Mouse (Mus musculus): ENCODE data around the gene Lrpap1.

Gene Lrpap1

DNA sequence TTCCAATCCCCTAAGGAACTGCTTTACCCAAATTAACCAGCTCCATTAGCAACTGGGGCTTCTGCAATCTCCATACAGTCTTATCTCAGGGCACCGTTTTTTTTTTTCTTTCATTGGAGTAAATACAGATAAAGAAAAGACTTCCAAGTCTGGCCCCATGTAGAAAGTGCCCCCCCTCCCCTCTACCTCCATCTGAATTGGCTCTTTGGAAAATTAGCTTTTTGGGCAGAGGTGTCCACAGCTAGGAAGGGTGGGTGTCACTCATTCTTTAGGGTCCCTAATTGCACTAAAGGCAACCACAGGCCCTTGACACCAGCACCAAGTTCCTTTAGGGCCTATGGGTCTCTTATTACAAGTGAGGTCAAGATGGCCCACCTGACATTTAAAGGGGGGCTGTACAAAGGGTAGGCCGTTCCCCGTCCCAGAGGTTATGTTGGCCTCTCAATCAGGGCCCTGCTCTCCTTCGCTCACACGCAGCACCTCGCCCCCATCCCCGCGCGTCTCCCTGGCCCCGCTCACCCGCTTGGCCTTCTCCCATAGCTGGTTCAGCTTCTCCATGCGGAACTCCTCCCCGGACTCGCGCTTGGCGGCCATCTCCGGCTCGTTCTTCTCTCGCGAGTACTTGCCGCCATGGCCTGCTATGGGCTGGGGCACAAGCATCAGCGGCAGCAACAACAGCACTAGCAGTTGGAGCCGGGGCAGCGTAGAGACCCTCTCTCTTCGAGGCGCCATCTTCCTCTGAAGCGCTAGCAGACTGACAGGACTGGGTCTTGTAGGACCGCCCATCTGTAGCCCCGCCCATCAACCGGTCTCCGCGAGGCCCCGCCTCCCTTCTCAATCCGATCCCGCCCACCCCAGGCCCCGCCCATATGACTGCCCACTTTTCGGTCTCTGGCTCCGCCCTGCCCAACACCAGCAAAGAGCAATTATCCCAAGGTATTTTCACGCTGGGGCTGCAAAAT lies at the start of gene Lrpap1:
Lrpap1 (minus strand) TSS at position 807 of the 962 bp plus-strand sequence.
- peak; percentile 95 for DNase-seq (ENCODE audit: inconsistent ontology term)

DNA sequence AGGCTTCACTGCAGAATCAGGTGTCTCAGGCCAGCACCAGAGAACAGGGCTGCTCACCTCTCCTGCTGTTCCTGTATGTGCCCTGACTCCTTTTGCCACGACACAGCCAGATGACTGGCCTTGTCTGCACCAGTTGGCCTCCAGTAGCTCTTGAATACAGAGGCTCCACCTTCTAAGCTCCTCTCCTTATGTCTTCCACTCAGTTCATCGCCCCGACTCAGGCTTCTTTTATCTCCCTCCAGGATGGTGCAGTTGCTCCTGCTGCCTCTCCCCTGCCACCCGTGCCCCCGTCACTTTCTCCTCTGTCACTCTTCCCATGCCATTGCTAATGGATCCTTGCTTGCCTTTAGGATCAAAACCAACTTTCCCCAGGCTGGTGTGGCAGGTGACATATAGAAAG lies 44.4 kb upstream of the Lrpap1 start:
- DNase-seq (ENCODE audit: inconsistent ontology term): no peak

DNA sequence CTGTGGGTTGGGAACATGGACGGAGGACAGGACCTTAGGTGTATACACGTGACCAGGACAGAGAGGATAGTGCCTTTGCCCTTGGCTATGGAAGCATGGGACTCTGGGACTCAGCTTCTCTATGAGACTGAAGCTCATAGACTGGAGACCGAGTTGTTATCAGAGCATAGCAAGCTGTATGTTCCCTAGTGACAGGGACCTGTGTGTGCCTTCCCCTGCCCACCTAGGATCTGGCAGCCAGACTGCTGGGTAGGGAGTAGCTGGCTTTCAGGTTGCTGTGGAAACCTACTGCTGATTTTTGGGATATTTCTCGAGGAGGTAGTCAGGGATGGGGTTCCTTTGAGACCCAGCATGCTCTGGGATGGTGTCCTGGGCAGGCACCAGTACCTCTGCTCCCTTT lies 44.0 kb upstream of the Lrpap1 start:
- DNase-seq (ENCODE audit: inconsistent ontology term): no peak

DNA sequence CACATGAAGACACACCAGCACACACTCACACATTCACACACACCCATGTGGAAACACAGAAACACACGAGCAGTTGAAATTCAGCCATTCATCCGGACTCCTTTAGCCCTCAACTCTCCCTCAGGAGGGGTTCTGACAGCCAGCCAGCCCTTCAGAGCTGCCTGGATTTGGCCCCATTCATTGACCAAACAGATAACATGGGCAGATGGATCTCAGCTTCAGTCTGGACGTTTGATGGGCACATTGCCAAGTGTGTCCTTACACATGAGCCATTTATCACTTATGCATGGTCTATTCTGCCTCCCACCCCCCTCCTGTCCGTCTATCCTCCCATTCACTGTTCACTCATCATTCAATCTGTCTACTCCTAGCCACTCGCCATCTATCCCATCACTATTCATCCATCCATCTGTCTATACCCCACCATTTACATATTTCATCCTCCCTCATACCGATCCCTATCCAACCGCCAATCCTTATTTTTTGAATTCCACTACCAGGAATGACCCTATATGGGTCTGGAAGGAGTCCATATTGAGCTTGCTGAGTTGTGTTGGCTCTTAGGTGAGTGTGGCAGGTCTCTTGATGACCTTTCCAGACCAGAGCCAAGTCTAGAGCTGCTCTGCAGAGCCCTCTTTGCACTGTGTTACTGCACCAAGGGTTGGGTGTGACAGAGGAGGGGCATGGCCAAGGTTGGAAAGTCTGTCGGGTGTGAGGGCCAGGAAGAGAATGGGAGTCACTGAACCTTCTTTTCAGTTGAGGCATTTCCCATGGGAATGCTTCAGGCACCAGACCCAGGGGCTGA lies 42.6 kb upstream of the Lrpap1 start:
- no peak for DNase-seq (ENCODE audit: inconsistent ontology term)

DNA sequence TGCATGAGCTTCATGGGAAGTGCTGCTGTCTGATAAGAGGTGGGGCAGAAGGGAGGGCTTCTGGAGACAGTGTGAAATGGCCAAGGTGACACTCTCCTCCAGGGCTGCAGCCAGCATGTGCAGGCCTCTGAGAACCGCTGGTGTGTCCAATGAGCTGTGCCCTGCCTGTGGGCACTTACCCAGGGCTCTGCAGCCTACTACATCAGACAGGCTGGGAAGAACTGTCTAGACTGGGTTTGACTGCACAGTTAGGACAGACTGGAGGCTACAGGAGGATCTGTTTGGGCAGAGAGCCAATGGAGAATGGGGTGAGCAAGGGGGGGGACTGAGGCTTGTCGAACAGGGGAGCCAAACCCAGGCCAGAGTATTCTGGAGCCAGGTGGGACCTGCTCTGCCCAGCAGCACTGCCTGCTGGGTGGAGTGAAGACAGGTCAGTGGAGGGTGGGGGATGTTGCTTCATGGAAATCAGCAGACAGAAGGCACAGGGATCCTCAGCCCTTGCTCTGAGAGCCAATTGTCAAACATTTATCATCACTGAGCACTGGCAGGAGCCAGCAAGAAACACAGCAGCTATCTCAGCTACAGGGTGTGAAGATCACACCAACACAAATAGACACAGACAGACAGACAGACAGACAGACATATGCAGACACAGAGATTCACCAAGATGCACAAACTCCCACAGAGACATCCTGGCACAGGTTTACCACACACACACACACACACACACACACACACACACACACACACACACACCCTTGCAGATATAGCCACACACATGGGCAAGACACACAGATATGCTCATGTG lies 41.8 kb upstream of the Lrpap1 start:
- no peak for DNase-seq (ENCODE audit: inconsistent ontology term)

DNA sequence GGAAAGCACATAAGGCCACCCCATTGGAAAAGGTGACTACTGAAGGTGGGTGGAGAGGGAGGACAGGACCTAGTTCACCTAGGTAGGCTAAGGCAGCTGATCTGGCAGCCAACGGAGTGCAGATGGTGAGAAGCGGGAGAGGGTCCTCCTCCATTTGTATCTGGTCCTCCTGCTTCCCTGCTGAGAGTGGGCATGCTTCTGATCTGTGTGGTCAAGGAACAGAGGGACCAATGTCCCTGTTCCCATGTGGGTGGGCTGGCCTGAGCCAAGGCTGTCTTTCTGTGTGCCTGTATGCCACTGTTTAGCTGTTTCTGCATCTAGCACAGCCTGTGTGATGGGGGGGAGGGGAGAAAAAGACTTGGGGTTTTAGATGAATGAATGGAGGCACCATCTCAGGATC lies 41.2 kb upstream of the Lrpap1 start:
- DNase-seq (ENCODE audit: inconsistent ontology term): no peak

DNA sequence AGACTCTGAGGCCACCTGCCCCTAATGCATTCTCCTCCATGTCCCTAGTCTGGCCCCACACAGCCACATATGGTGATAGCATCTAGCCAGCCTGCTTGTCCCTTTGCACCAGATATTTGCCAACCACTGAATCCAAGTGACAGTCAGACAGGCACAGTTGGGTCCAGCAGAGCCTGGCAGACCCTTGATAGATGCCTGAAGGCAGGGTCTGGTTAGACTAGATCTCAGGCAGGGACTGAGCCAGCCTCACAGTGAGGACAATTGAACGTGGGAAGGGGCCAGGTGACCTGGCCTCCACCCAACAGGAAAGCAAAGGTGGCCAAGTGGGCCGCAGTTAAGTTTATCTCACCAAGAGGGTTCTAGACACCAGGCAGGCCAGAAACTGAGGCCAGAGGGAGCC lies 39.1 kb upstream of the Lrpap1 start:
- DNase-seq (ENCODE audit: inconsistent ontology term): no peak

DNA sequence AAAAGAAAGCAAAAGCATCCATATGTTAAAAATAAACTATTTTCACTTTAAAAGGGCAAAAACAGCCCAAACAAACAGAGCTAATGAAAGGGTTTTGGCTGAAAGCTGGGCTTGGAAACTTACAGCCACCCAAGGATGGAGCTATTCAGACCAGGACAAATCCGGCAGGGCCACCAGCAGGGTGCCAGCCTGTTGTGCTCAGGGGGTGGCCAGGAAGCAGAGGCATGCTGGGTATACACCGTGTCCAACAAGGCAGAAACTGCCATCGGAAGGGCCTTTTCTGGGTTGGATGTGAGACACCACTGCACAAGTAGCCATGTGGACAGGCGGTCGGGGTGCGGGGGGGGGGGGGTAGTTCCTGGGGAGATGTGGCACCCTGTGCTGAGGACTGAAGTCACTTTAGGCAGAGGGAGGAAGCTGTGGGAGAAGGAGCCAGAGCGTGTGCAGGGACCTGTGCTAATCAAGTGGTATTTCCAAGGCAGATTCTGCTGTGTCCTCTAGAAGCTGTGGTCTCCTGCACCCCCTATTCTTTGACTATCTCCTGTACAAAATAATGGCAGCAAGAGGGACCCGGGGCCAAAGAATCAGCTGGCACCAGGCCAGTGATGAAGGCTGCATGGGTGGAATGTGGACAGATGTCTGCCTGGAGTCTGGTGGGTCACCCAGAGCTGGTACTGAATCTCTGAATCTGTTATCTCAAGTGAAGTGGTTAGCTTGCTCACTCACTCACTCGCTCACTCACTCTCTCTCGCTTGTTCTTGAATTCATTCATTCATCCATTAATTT lies 38.1 kb upstream of the Lrpap1 start:
- DNase-seq (ENCODE audit: inconsistent ontology term): no peak

DNA sequence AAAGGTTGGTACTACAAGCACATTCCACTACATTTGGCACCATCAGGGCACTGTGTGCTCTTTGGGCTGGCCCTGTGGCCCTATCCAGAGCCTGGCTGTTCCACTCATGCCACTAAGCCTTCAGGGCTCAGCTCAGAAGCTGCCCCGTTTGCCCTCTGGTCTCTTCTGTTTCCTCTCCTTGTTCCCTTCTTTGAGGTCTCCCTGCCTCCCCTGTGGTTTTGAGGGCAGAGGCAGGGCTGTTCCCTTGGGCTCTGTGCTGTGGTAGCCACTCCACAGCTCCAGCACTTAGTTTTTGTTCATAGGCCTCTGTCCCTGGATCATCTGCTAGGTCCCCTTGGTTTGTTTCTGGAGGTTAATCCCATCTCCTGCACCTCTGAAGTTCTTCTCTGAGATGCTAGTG lies 37.3 kb upstream of the Lrpap1 start:
- DNase-seq (ENCODE audit: inconsistent ontology term): no peak

DNA sequence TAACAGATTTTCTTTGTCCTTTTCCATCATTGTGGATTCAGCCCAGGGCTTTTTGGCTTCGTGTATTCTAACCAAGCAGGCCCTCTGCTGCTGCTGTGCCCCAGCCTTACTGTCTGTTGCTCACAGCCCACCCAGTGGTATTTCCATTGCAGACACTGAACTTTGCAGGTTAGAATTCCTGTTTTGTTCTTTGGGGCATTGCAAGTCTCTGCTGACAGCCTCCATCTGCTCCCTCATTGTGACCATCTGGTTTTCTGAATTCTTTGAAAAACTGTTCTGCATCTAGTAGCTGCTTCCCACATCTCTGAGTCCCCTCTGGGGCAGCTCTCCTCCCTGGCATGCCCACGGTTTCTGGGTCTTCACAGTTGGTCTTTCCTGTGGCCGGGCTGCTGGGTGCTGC lies 35.8 kb upstream of the Lrpap1 start:
- DNase-seq (ENCODE audit: inconsistent ontology term): no peak

DNA sequence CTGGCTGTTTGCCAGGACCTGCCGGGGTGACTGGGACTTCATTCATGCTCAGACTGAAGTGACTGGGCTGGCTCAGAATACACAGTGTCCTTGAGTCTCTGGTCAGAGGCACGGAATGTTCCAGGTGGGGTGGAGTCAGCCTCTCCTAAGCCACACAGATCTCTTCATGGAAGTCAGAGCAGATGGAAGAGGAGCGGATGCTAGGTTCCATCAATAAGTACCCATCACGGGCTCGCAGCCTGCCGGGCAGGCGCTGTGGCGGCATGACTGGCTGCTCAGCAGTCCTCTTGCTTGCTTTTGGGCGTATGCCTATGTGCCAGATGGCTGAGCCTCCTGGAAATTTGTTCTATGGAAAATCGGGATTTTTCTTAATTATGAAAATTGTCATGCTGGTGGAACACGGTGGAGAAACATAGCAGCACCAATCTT lies 32.6 kb upstream of the Lrpap1 start:
- DNase-seq (ENCODE audit: inconsistent ontology term): no peak

DNA sequence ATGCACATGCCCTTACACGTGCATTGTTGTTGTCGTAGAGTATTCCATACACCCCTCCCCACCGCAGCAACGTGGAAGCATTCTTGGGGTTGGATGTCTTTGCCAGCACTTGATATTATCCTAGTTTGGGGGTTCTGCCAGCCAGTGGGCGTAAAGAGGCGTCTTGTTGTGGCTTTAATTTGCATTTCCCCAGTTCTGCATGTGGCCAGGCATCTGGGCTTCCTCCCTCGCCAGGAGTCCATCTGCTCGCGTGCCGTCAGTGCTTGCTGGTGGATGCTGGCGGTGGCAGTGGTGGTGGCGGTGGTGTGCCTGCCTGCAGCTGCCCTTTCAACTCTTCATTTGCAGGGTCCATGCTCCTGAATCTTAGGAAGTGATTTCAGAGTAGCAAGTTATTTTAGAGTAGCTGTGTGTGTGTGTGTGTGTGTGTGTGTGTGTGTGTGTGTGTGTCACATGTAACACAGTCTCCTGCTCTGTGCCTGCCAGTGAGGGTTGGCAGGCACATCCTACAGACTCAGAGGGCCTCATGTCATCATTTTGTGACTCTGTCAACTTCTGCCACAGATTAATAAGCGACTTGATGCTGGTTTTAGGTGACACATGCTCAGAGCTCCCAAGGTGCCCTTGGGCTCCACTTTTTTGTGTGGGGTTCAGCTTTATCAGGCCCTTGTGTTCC lies 32.1 kb upstream of the Lrpap1 start:
- DNase-seq (ENCODE audit: inconsistent ontology term): peak; percentile 65

DNA sequence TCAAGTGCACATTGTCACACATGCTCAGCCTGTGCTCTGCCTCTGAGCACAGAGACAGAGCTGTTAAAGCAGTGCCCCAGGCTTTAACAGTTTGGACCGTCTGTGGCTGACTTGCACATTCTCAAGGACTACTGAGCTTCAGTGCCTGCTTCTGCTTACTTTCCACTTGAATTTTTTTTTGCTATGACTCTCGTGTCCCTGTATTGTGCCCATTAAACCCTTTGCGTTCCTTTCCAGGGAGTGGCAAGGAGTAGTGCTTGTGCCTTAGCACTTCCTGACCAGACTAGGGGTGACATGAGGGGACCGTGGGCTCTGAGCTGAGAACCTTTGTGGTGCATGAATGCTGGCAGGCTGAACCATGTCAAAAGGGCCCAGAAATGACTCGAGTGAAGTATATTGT lies 30.3 kb upstream of the Lrpap1 start:
- DNase-seq (ENCODE audit: inconsistent ontology term): no peak

DNA sequence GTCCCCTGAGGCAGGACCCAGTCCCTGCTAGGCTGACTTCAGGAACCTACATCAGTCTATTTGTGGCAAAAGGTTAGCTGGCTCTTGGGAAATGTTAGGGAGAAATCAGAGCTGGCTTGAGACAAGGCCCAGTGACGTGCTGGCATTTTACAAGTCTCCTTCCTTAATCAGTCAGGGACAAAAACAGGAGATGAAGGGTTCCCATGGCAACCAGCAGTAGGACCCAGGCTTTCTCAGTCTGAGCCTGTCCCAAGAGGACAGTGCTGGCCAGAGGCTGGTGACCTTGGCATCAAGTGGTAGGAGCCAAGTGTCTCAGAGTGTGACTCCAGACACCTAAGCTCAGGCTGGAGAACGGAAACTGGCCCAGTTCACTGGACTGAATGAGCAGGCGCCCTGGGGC lies 28.7 kb upstream of the Lrpap1 start:
- DNase-seq (ENCODE audit: inconsistent ontology term): no peak

DNA sequence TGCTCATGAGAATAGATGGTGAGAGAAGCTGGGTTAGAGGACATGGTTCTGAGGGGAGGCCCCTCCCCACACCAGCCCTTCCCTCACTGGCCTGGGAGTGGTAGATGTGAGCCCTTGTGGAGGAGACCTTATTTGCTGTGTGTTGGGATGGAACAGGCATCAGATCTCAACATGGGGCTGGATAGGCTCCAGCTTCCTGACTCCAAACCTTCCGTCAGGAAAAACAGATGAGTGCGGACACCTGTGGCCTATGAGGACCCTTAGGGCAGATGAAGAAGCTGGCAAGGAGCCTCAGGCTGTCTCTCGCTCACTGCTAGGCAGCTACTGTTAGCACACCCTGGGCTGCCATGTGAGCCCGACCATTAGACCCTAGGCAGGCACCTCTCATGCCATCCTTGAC lies 27.9 kb upstream of the Lrpap1 start:
- DNase-seq (ENCODE audit: inconsistent ontology term): no peak

DNA sequence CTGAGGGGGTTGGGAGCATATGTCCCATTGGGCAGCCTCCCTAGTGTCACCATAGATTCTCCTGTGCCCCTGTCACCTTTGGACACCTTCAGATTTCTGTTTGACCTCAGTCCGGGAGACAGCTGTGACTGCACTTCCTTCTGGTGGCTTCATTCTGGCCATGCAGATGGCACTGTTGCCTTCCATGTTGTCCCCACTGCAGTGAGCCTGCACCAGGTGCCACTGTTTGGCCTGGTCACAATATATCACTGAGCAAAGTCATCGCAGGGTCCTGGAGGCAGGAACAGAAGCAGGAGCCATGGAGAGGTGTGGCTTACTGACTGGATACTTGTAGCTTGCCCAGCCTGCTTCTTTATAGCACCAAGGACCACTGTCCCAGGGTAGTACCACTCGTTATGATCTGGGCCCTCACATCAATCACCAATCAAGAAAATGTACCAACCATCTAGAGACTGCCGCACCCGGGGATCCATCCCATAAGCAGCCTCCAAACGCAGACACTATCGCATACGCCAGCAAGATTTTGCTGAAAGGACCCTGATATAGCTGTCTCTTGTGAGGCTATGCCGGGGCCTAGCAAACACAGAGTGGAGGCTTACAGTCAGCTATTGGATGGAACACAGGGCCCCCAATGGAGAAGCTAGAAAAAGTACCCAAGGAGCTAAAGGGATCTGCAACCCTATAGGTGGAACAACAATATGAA lies 26.9 kb upstream of the Lrpap1 start:
- no peak for DNase-seq (ENCODE audit: inconsistent ontology term)

DNA sequence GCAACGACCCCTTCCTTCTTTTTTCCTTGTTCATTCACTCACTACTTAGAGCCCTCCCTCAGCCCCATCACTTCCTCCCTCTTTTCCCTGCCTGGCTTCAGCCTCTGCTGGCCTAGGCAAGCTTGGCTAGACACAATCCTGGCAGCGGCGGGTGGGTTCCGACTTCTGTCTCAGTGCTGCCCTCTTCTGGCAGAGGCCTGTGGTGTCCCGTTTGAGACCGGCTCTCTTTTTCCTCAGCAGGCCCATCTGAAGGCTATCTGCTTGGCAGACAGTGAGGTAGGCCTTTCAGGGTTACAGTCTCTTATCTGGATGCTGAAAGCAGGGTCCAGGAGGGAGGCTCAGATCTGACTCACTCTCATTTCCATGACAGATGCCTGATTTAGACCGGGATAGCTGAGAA lies 26.2 kb upstream of the Lrpap1 start:
- DNase-seq (ENCODE audit: inconsistent ontology term): peak; percentile 64

DNA sequence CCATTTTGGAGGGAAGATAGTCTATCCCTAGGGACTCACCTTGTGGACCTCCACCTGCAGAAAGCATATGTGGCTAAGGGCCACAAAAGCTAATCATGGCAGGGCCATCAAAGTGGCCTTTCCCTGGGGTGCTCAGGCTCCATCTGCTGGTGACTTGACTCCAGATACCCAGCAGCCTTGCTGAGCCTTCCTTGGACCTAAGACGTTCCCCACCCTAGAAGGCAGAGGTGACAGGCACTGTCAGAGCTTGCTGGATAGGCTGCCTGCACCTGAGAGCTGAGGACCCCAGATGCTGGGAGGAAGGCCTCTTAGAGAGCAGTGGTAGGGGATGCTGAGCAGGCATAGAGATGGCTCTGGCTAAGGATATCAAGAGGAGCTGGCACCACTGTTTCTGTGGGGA lies 25.7 kb upstream of the Lrpap1 start:
- no peak for DNase-seq (ENCODE audit: inconsistent ontology term)

DNA sequence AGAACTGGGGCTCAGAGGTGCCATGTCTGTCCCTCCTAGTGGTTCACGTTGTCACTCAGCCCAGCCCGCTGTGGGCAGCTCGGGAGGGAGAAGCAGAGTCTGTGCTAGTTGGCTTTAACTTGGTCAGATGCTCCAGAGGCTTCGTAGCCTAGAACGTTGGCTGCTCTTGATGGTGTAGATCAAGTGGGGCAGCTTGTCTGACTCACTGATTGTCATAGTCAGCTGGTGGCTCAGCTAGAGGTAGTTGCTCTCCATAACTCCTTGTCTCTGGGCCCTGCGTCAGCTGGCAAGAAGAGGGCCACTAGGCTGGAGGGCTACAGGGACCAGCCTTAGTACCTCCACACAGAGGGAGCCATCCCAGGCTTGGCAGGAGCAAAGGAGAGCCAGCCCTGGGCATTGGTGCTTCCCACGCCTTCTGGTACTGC lies 24.2 kb upstream of the Lrpap1 start:
- no peak for DNase-seq (ENCODE audit: inconsistent ontology term)

DNA sequence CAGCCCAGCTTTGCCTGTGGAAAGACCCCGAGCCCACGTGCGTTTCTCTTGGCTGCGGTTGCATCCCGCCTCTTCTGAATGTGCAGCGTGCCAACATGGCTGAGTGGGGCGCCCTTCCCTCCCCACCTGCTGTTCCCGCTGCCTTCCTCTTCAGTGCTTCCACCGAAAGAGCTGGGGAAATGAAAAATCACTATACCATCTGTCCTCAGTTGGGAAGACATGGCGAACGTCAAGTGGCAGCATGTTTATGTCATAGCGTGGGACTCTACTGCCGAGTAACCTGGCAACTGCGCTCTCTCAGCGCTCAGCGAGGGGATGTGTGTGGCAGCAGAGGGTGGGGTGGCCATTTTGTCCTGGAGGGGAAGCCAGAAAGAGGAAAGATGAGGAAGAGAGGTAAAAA lies 23.6 kb upstream of the Lrpap1 start:
- DNase-seq (ENCODE audit: inconsistent ontology term): no peak

All from Muller cell, postnatal 12 days (primary cell).